Mouse (Mus musculus): ENCODE results near the gene Grik3.

- no peak for TF ChIP-seq USF1 (IDR thresholded peaks at IDR 0.05; ENCODE audit: low read depth)
- no peak for TF ChIP-seq CEBPB (IDR thresholded peaks at IDR 0.05; ENCODE audit: insufficient read depth, poor library complexity, severe bottlenecking)
- TF ChIP-seq REST (IDR thresholded peaks at IDR 0.05; ENCODE audit: insufficient read depth, insufficient read length), result no peak
- no peak for TF ChIP-seq TCF12 (IDR thresholded peaks at IDR 0.05; ENCODE audit: insufficient read depth, poor library complexity, severe bottlenecking)
Observed at GRCm38 (mm10) chr4:125584676-125585075, 94.2 kb downstream of the Grik3 start.
